Mouse (Mus musculus) forelimb bud, embryonic 11.5 days (tissue): ENCODE data around the gene Gm21981.

Experiments used
- DNase-seq: peaks from one replicate; pipeline ENCODE4 v3.0.0-alpha.2; 2012; ENCODE audit warnings: low read depth, low spot score

Gene Gm21981

DNA sequence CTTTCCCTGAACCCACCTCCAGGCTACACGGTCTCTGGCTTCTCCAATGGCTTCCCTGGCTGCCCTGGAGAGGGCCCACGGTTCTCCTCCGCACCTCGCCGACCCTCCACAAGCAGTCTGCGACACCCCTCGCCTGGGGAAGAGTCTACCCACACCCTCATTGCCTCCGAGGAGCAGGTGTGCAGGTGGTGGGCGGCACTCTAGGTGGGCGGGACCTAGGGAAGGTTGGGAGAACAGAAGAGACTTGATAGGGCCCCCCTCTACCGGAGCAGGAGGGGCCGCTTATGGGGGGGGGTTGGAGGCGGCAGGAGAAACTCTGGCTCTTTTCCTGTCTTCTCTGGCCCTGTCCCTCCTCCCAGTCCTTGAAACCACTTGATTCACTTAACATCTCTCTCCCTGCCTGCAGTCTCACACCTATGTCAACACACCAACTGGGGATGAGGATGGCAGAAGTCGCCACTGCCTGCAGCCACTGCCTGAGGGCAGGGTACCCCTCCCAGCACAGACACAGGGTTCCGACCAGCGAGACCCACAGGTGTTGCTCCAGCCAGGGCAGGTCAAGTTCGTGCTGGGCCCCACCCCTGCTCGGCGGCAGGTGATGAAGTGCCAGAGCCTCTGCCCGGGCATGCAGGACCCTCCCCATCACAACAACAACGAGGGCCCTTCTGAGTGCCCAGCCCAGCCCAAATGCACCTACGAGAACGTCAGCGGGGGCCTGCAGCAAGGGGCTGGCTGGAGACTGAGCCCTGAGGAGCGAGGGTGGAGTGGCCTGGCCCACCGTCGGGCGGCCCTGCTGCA lies 8.5 kb upstream of the Gm21981 start:
- DNase-seq: no peak

DNA sequence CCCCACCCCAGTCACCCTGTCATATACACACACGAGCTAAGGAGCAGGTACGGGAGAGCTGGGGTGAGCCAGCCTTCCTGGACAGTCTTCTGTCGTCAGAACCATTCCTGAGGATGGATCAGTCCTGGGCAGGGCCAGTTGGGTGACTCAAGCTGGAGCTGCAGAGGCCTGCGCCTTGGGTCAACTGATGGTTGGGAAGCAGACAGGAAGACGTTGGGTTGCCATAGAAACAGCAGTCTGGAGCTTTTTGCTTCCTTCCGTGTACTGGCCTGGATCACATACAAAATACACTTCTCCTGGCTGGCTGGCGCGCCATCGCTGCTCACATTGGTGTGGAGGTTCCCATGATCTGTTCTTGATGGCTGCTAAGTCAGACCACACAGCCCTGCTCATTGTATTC lies 7.5 kb upstream of the Gm21981 start:
- no peak for DNase-seq

DNA sequence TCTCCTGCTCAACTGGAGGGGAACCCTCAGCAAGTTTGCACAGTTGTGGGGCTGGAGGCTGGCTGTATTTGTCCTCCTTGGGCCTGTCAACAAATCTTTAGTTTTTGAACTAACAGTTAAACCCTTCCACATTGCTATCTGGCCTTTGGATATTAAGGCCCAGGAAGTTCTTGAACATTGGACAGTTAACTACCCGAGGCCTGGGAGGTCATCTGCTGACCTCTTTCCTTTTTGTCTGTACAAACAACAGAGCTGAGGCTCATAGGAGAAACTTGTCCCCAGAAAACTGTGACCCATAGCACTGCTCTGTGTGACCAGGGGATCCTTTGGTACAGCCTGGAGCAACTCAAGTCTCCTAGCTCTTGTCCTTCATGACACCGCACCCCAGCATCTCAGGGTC lies 4.8 kb upstream of the Gm21981 start:
- DNase-seq: no peak

DNA sequence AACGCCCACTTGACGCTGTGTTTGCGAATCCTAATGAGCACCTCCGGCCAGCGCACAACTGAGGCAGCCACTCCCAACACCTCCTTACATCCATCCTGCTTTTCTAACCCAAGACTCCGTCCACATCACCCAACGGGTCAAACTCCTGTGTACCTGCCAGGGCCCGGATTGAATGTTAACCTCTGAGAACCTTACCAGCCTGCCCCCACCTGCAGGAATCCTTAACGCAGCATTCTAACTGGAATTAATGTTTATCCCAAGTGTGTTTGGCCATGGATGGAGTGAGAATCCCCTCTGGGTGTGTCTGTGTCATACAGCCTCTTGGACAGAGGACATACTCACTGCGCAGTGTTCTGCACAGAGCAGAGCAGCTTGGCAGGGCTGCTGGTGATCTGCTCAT lies 3.9 kb upstream of the Gm21981 start:
- no peak for DNase-seq

DNA sequence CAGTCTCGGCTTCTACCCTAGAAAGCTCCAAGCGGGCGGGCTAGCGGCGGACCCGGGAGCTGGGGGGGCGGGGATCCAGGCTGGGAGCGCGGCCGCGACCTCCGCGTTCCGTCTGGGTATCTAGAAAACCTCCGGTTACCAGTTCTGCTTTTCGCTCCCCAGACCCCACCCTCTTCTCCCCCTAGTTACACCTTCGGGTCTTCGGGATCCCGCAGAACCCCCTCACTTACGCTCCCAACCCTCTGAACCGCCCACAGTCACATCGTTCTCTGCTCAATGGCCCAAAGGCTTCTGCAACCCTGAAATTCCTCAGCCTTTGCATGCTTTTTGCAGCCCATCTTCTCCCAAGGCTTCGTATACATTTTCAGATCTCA lies 1.1 kb upstream of the Gm21981 start:
- no peak for DNase-seq

DNA sequence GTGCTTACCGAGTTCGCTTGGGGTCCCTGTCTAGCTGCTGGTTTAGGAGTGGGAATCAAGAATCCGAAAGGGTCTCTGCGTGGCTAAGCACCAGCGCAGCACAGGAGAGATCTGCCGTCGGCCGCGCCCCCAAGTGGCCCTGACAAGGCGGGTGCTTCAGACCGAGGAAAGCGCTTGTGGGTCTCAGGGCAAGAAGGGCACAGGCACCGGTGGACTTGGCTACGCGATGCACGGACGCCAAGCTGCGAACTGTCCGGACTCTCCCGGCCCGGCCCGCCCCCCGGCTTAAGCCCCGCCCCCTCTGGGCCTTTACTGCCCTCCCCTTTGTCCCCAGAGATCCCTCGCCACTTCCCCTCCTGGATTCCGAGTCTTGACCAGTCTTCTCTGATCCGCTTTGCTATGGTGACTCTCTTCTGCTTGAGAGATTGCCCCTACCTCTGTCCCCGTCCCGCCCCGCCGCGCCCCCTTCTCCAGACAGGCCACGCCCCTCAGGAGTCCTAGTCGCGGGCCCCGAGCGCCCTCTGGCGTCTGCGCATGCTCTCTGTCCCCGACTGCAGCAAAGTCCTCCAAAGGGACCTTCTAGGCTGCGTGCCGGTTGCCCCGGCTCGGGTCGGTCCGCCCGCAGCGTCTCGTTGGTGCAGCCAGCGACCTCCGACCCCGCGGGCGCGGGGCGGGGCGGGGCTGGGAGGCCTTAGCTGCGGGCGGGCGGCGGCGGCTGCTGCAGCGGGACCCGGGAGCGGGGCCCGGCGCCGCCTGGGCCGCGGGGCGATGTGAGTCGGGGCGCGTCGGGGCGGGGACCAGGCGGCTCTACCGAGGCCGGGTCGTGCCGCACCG lies 465 bp upstream of the Gm21981 start, which contains the start of gene Prickle4:
Gene Prickle4, minus strand, starts transcription at position 234 of the 834 bp plus-strand sequence.
- peak; percentile 94 for DNase-seq

DNA sequence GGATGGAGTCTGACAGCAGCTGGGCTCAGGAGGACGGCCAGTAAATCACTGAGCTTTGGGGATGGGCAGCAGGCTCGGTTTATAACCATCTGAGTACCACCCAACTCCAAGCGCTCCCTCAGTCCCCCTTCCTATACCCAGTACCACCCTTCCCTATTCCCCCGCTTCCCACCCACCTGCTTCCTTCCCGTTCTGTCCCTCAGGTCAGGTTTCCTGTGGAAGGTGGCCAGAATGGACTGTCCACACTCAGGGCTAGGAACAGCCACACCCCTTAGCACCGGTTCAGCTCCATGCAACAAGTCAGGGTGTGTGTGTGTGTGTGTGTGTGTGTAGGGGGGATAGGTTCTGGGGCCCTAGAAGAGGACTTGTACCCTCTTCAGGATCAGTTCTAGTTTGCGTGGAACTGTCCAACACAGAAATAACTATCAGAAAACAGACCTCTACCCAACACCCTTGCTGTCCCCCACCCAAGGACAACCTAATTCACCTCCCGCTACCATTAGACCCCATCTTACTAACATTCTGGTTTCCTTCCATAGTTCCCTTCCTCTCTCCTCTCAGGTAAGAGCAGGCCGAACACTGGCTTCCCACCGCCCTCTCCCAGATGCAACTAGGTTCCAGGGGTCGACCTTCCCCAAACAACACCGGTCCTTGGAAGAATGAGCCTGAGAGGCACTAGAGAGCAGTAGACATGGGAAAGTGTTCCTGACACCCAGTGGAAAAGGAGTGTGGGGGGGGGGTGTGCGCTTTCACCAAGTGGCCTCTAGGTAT lies 399 bp downstream of the Gm21981 start:
- DNase-seq: no peak

DNA sequence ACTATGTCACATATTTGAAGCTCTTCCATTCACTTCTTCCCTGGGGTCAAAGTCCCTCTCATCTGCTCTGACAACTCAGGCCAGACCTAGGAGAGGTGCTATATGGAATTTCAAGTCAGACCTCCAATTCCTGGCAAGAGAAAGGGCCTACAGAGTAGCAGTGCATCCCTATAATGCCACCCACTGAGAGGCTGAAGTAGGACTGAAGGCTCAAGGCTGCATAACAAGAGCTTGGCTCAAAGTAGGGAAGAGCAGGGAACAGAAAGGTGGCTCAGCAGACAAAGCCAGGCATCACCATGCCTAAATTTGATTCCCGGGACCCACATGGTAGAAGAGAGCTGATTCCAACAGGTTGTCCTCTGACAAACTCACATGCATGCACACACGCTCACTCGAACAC lies 2.6 kb downstream of the Gm21981 start:
- no peak for DNase-seq

DNA sequence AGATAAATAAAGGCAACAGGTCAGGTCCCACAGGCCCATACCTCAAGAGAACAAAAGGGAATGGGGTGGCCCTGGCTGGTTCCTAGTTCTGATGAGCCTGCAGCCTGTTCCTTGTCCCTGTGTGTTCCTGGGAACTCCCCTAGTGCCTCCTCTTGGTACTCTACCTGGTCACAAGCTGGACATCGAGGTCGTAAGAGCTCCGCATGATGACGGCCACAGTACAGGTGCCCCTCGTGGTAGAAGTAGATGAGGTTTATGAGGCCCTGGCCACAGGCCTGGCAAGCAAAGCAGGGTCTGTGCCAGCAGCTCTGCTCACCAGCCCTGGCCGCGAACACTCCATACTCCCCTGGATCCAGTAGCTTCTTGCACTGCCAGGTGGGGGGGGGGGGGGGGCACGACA lies 4.4 kb downstream of the Gm21981 start:
- DNase-seq: no peak

DNA sequence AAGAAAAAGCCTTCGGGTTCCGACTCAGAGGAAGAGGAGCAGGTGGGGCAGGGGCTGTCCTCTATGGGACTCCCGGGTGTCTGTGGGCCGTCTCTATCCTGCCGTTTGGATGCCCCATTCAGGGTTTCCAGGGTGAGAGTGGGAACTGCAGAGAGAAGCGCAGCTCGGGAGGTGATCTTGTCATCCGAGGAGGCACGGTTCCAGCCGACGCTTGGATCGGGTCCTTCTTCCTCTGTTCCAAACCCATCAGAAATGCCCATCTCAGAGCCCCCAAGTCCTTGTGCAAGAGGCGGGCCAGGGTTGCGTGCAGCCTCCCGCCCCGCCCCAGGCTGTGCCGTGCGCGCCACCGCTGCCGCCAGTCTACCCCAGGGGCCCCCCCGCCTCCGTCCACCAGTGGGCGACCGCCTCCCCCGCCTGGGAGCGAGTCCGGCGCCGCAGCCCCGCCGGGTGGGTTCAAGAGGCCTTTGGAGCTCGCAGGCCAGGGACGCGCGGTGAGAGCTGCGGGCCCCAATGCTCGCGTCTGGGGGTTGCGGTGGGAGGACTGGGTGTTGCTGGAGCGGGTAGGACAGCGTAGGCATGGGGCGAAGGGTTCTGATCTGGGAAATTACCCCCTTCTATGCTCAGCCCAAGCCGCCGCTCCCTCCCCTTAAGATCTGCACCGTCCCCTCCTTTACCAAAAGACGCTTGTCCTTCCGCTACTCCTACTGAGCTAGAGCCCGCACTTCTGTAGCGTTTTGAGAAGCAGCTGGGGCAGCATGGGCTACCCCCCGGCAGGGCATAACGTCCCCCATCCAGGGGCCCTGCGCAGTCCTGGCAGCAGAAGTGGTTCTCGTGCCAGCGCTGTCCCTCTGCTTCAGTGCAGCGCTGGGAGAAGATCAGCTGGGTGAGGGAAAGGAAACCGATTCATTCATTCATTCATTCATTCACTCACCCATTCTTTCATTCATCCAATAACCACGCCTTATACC lies 5.4 kb downstream of the Gm21981 start, which contains the start of gene Frs3:
Gene Frs3, plus strand, starts transcription at position 423 of the 968 bp plus-strand sequence.
- peak; percentile 46 for DNase-seq

DNA sequence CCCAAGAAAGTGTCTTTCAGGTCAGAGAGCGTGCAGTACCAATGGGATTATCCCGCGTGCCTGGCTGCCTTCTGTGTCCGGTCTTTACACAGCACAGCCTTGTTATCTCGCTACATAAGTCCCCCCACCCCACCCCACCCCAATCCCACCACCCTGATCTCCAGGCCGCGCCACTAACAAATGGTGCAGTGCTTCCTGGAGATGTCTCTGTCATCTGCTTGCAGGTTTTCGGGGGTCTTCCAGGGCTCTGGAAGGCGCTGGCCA lies 6.0 kb downstream of the Gm21981 start, which contains the start of gene Tomm6:
Gene Tomm6, minus strand, starts transcription at position 43 of the 264 bp plus-strand sequence.
- DNase-seq: no peak

DNA sequence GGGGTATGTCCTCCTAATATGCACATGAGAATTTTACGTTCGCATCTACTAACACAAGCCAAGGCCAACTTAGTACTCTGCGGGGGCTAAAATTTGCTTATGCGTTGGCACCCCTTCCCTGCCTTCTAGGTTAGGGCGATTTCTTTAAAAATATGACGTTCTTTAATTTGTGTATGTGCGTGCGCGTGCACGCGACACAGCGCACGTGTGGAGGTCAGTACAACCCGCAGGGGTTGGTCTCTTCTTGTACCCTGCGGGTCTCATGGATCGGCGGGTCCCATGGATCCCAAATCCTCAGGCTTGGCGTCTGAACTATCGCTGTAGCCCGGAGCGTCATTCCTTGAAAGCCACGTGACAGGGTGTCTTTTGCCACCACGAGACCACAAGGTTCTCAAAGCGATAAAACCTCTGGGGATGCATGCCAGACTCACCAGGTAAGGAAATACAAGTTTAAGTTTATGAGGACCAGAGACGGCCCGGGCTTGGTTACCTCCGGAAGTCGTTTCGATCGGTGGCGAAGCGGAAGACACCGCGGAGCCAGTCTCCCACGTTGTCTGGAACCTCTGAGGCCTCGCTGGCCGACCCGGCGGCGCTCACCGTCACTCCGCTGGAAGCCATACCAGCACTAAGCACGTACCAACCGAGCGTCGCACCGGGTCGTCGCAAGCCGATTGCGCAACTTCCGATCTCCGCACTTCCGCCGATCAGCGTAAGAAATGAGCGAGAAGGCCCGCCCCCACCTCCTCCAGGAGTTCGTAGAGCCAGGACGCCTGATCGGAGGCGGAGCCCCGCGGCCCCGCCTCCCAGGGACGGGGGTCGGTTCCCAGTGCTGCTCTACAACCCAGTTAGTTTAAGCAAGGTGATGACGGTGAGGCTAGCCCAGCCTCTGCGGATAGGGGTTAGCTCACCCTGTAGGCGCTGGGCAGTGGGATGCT lies 6.6 kb downstream of the Gm21981 start:
- peak; percentile 94 for DNase-seq

DNA sequence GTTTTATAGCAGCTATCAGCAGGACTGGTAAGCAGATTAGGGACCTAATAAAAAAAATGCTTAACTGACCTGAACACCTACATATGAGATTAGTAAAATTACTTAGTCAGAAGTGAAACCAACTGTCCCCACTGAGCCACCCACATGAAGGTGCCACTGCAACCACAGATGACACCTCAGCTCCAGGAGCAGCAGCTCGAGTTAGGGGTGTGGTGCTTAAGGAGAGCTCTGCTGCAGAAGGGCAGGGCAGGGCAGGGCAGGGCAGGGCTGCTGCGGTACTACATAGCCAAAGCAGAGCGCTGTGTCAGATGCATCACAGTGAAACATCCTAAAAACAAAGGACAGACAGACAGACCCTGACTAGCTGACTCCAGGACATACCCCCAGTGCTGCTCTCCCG lies 11.4 kb downstream of the Gm21981 start:
- DNase-seq: no peak

DNA sequence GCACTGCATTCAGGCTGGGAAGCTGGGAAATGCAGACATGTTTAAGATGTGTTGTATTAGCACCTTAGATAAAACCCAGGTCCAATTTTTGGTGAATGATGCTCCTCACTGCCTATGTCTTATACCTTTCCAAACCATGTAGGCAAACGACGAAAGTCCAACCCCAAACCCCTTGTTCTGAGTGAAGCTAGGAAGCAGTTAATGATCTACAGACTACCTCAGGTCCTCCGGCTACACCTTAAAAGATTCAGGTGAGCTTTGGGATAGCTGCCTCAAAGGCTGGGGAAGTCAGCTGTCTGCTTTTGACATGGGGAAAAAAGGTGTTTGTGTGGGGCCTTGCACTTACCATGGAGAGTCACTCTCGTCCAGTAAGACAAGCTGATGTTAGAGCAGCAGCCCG lies 15.6 kb downstream of the Gm21981 start:
- DNase-seq: no peak

DNA sequence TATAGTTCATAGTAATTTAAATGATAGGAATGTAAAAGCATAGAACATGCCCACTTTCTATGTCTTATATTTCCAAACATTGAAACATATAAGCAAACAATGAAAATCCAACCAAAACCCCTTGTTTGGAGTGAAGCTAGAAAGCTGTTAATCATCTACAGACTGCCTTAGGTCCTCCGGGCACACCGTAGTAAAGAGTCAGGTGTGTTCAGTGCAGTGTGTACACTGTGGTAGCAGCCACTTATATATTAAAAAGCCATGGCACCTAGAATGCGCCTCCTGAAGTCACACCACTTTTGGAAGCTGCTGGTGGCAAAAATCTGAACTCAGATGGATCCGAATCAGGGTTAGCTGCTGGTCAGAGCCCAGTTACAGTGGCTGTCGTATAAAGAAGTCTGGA lies 16.0 kb downstream of the Gm21981 start:
- DNase-seq: no peak

DNA sequence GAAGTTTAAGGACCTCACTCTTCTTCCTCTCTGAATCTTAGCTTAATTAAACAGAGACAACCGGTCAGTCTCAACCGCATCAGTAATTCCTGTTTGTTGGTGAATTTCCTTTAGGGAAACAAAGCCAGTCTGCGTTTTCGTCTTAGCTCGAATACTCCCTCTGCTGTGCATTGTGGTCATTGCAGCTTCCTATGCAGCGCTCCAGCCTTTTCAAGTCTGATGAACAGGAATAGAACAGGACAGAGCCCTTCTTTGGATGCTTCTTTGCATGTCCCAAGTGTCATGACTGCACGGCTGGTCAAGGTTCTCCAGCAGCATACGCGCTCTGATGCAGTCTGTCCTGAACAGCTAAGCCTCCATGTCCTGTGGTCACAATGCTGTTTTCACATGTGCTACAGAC lies 17.7 kb downstream of the Gm21981 start:
- DNase-seq: peak; percentile 78

DNA sequence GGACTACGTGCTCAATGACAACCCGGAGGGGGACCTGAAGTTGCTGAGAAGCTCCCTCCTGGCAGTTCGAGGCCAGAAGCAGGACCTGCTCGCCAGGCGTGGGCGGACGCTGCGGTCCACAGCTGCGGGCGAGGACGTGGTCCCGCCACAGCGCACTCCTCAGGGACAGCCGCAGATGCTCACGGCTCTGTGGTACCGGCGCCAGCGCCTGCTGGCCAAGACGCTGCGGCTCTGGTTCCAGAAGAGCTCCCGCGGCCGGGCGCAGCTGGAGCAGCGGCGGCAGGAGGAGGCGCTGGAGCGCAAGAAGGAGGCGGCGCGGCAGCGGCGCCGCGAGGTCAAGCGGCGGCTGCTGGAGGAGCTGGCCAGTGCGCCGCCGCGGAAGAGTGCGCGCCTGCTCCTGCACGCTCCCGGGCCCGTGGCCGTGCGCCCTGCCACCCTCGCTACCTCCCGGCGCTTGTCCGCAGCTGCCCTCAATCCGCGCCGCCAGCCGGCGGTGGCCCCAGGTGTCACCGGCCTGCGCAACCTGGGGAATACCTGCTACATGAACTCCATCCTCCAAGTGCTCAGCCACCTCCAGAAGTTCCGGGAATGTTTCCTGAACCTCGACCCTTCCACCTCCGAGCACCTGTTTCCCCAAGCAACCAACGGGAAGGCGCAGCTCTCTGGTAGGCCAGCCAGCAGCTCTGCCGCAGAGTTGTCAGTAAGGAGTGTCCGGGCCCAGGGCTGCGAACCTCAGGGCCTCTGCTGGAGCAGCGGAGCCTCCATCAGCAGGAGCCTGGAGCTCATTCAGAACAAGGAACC lies 21.7 kb downstream of the Gm21981 start:
- DNase-seq: peak; percentile 74

DNA sequence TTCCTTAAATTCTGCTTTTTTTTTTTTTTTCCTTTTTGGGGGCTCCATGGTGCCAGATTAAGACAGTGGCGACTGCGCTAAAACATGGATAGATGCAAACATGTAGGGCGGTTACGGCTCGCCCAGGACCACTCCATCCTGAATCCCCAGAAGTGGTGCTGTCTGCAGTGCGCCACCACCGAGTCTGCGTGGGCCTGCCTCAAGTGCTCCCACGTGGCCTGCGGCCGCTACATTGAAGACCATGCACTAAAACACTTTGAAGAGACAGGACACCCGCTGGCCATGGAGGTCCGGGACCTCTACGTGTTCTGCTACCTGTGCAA lies 22.3 kb downstream of the Gm21981 start:
- no peak for DNase-seq

DNA sequence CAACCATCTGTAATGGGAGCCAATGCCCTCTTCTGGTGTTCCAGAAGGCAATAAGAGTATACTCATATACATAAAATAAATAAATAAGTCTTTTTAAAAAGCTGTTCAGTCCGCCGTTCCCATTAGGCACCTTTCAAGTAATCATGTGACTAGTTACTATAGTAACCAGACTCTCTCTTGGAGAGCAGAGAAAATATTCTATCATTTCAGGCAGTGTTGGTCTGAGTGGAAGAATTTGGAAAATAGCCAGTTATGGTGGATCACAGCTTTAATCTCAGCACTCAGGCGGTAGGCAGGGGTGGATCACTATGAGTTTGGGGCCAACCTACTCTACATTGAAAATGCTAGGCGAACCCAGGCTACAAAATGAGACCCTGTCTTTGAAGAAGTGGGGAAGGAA lies 25.1 kb downstream of the Gm21981 start:
- no peak for DNase-seq
